Mouse (Mus musculus): ENCODE data around the gene Rpl38.

DNA sequence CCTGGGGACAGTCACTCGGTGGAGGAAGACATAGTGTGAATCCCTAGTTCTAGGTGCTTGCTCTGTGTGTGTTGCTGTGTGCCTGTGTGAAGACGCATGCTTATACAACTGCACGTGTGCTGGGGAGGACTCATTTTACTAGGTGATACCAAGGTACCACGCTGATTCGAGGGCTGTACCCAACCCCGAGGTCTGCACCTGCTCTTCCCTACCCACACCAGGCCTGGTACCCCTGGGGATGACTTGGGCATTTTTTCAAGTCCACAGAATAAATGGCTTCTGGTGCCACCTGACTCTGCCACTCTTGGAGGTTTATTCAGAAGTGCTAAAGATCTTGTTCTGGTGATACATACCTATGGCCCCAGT lies 34.7 kb downstream of the Rpl38 start:
- TF ChIP-seq CTCF (IDR thresholded peaks at IDR 0.05; ENCODE audit: extremely low read depth, insufficient read length, insufficient replicate concordance, low read depth, low read length) (no peak), POLR2A (IDR thresholded peaks at IDR 0.05; ENCODE audit: low read depth, low read length) (no peak)

Measured in small intestine, adult 2 months (tissue).